Mouse (Mus musculus): ENCODE measurements around the gene Icosl. TPM values are rescaled to one million over a fixed set of nuclear protein-coding genes. Genes with fewer than 3 reads are reported as not detected.

Gene Icosl
- polyA plus RNA-seq, 1 experiment: 20.7 TPM

DNA sequence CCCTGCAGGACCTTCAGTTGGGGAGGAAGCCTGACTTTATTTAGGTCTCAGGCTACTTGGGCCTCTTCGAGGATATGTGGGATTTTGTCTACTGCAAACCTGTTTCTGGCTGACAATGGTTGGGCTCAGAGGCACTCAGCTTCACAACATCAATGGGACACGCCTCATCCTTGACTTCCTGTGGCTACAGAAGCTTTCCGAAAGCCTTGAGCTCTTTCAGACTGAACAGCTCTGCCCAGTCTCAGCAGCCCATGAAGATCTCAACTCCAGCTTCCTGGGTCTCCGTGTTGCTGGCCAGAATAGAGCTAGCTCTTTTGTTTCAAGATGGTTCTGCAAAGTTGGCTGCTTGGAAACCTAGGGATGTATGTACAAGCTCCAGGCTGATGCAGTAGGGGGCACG is 9.2 kb downstream of the Icosl start:
- no peaks in the 10 kb centered on the region for H3K4me1 ChIP-seq (ENCODE audit: control insufficient read depth, insufficient read depth, low read length)
- no peak overlapping the region for H3K27ac ChIP-seq (ENCODE audit: control insufficient read depth, insufficient read depth, low read depth, low read length, poor library complexity)
- WGBS: 57% methylated on average over 5 of the region's 5 CpGs
- TF ChIP-seq POLR2A (IDR thresholded peaks at IDR 0.05; ENCODE audit: borderline replicate concordance, control insufficient read depth, low read depth, low read length): no peak
- TF ChIP-seq CTCF (IDR thresholded peaks at IDR 0.05; ENCODE audit: control insufficient read depth, insufficient read depth, low read length): no peak
- no peak overlapping the region for H3K4me3 ChIP-seq (replicated peaks; ENCODE audit: control insufficient read depth, low read depth, low read length)

- TF ChIP-seq CTCF (IDR thresholded peaks at IDR 0.05; ENCODE audit: control insufficient read depth, insufficient read depth, low read length): no peak
- no peak for TF ChIP-seq POLR2A (IDR thresholded peaks at IDR 0.05; ENCODE audit: borderline replicate concordance, control insufficient read depth, low read depth, low read length)
- 74% methylated on average over 4 of the region's 4 CpGs for WGBS
- Histone ChIP-seq H3K4me1 (ENCODE audit: control insufficient read depth, insufficient read depth, low read length) (no peaks in the 10 kb centered on the region), H3K4me3 (replicated peaks; ENCODE audit: control insufficient read depth, low read depth, low read length) (no peak overlapping the region), H3K27ac (ENCODE audit: control insufficient read depth, insufficient read depth, low read depth, low read length, poor library complexity) (no peak overlapping the region)
Observed at GRCm38 (mm10) chr10:78079955-78080591, 11.0 kb downstream of the Icosl start.

GRCm38 (mm10) chr10:78084073-78084472 is 15.0 kb downstream of the Icosl start:
- TF ChIP-seq CTCF (IDR thresholded peaks at IDR 0.05; ENCODE audit: control insufficient read depth, insufficient read depth, low read length) (no peak), POLR2A (IDR thresholded peaks at IDR 0.05; ENCODE audit: borderline replicate concordance, control insufficient read depth, low read depth, low read length) (no peak)
- 38% methylated on average over 1 of the region's 1 CpGs for WGBS

GRCm38 (mm10) chr10:78085711-78086110 is 16.6 kb downstream of the Icosl start:
- TF ChIP-seq CTCF (IDR thresholded peaks at IDR 0.05; ENCODE audit: control insufficient read depth, insufficient read depth, low read length) (no peak), POLR2A (IDR thresholded peaks at IDR 0.05; ENCODE audit: borderline replicate concordance, control insufficient read depth, low read depth, low read length) (no peak)
- 62% methylated on average over 6 of the region's 6 CpGs for WGBS
- no peak overlapping the region for H3K4me3 ChIP-seq (replicated peaks; ENCODE audit: control insufficient read depth, low read depth, low read length)
- H3K4me1 ChIP-seq (ENCODE audit: control insufficient read depth, insufficient read depth, low read length): peaks cover 3% of the 10 kb centered on the region
- H3K27ac ChIP-seq (ENCODE audit: control insufficient read depth, insufficient read depth, low read depth, low read length, poor library complexity): no peak overlapping the region

More at GRCm38 (mm10) chr10:78084073-78084472, 15.0 kb downstream of the Icosl start:
- Histone ChIP-seq H3K4me1 (ENCODE audit: control insufficient read depth, insufficient read depth, low read length) (peaks cover 3% of the 10 kb centered on the region), H3K4me3 (replicated peaks; ENCODE audit: control insufficient read depth, low read depth, low read length) (no peak overlapping the region), H3K27ac (ENCODE audit: control insufficient read depth, insufficient read depth, low read depth, low read length, poor library complexity) (no peak overlapping the region)

DNA sequence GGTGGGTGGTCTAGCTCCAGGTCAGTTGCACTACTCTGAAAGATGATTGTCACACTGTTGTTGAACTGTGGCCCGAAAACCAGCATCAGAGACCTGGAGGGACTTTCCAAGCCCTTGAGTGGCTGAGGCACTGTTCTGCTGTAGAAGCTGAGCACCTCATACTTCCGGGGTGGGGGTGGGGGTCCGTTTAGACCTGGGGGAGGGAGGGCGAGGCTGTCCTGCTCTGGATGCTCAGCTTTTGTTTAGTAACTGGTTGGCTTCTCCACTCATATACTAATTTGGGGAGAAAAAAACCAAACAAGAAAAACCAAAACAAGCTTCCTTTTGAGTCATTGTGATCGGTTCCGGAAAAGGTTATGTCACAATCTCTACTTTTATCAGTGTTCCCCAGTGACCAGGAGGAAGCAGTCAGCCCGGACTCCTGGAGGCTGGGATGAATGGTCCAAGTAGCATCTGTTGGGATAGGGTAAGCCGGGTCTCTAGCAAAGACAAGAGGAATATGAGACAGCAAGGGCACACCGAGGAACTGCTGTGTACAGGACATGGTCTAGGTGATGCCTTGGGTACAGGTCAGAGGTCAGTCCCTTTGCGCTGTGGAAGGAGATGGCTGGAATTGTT is 17.5 kb downstream of the Icosl start:
- peaks cover 3% of the 10 kb centered on the region for H3K4me1 ChIP-seq (ENCODE audit: control insufficient read depth, insufficient read depth, low read length)
- peak overlapping the region; percentile 82 for H3K27ac ChIP-seq (ENCODE audit: control insufficient read depth, insufficient read depth, low read depth, low read length, poor library complexity)
- peak overlapping the region; percentile 46 for H3K4me3 ChIP-seq (replicated peaks; ENCODE audit: control insufficient read depth, low read depth, low read length)
- WGBS: 6% methylated on average over 10 of the region's 10 CpGs
- TF ChIP-seq POLR2A (IDR thresholded peaks at IDR 0.05; ENCODE audit: borderline replicate concordance, control insufficient read depth, low read depth, low read length) (no peak), CTCF (IDR thresholded peaks at IDR 0.05; ENCODE audit: control insufficient read depth, insufficient read depth, low read length) (no peak)

DNA sequence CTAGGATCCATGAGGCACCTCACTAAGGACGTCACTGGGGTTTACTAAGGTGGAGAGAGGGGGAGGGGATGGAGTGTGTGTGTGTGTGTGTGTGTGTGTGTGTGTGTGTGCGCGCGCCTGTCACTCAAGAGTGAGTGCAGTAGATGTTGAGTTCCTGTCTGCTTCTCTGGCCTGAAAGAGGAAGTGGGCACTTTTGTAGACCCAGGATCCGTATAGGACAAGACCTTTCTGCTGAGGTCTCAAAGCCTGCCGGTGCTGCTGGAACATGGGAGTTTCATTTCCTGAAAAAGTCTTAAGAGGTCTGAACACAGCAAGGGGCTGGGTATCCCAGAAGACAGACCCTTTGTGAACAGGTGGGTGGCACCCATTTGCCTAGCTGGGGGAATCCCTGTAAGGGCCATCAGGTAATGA is 18.0 kb downstream of the Icosl start:
- TF ChIP-seq CTCF (IDR thresholded peaks at IDR 0.05; ENCODE audit: control insufficient read depth, insufficient read depth, low read length) (no peak), POLR2A (IDR thresholded peaks at IDR 0.05; ENCODE audit: borderline replicate concordance, control insufficient read depth, low read depth, low read length) (no peak)
- Histone ChIP-seq H3K4me3 (replicated peaks; ENCODE audit: control insufficient read depth, low read depth, low read length) (peak overlapping the region; percentile 46), H3K27ac (ENCODE audit: control insufficient read depth, insufficient read depth, low read depth, low read length, poor library complexity) (peak overlapping the region; percentile 59), H3K4me1 (ENCODE audit: control insufficient read depth, insufficient read depth, low read length) (peaks cover 3% of the 10 kb centered on the region)
- WGBS: 3% methylated on average over 6 of the region's 6 CpGs

DNA sequence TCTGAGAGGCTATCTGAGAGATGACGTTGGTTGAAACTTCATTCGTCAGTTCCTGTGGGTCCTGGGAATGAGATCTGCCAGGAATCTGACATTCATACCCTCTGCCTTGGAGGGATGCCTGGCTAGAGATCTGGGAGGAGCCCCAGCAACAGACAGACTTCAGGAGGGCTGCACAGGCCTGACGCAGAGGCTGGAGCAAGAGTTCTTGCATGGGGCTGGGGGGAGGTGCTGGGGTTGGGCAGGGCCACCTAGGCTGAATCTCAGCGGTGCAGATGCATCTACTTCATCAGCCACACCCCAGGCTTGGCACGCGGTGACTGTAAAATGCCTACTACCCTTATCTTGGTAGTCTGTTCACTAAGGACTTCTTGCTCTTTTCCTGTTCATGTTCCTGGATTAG is 21.1 kb downstream of the Icosl start:
- H3K27ac ChIP-seq (ENCODE audit: control insufficient read depth, insufficient read depth, low read depth, low read length, poor library complexity): no peak overlapping the region
- 20% methylated on average over 6 of the region's 6 CpGs for WGBS
- no peak overlapping the region for H3K4me3 ChIP-seq (replicated peaks; ENCODE audit: control insufficient read depth, low read depth, low read length)
- H3K4me1 ChIP-seq (ENCODE audit: control insufficient read depth, insufficient read depth, low read length): peaks cover 3% of the 10 kb centered on the region
- TF ChIP-seq POLR2A (IDR thresholded peaks at IDR 0.05; ENCODE audit: borderline replicate concordance, control insufficient read depth, low read depth, low read length): no peak
- TF ChIP-seq CTCF (IDR thresholded peaks at IDR 0.05; ENCODE audit: control insufficient read depth, insufficient read depth, low read length): no peak

DNA sequence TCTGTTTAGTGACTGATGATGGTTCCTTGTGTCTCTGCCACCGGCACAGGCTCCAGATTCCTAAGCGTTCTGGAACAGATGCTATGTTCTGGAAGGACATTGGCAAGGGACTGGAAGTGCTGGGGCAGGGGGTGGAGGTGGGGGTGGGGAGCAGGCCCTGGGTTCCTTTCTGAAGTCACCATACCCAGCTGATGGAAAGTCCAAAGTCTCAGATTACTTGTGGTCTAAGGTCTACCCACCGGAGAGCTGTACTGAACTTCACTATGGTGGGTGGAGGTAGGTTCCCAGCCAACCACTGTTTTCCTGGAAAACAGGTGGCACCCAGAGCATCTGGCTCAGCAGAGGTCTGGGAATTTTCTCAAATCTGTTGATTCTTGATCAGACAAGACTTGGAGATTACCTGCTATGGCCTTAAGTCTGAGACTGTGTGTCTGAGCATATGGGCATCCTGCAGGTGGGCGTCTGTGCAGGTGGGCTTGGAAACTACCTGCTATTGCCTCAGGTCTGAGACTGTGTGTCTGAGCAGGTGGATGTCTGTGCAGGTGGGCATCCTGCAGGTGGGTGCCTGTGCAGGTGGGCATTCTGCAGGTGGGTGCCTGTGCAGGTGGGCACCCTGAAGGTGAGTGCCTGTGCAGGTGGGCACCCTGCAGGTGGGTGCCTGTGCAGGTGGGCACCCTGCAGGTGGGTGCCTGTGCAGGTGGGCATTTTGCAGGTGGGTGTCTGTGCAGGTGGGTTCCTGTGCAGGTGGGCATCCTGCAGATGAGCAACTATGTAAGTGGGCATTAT is 21.8 kb downstream of the Icosl start:
- H3K27ac ChIP-seq (ENCODE audit: control insufficient read depth, insufficient read depth, low read depth, low read length, poor library complexity): no peak overlapping the region
- WGBS: 65% methylated on average over 4 of the region's 4 CpGs
- TF ChIP-seq CTCF (IDR thresholded peaks at IDR 0.05; ENCODE audit: control insufficient read depth, insufficient read depth, low read length) (no peak), POLR2A (IDR thresholded peaks at IDR 0.05; ENCODE audit: borderline replicate concordance, control insufficient read depth, low read depth, low read length) (no peak)
- H3K4me3 ChIP-seq (replicated peaks; ENCODE audit: control insufficient read depth, low read depth, low read length): no peak overlapping the region
- peaks cover 2% of the 10 kb centered on the region for H3K4me1 ChIP-seq (ENCODE audit: control insufficient read depth, insufficient read depth, low read length)

Measured in bone marrow, adult 2 months (tissue).